Mouse (Mus musculus) intestine, embryonic 15.5 days (tissue): ENCODE results near the gene Sh3pxd2a. TPM values are rescaled to one million over a fixed set of nuclear protein-coding genes. Genes with fewer than 3 reads are reported as not detected.

ENCODE experiments used
- ATAC-seq: fragments of 200-750 bp; cut with Nextera tagmentation; 2 replicates; pipeline ENCODE4 v1.8.0; 2017; ENCODE audit warnings: moderate TSS enrichment, moderate library complexity
- H3K27ac ChIP-seq: fragments of 300-500 bp; sonication (generic); 2 replicates; pipeline ENCODE4 v1.5.1; 2015; ENCODE audit warnings: mild to moderate bottlenecking, inconsistent platforms
- H3K27me3 ChIP-seq: fragments of 300-500 bp; sonication (generic); replicated peaks from 2 replicates; pipeline ENCODE4 v1.6.1; 2015; ENCODE audit warnings: inconsistent platforms
- H3K36me3 ChIP-seq: fragments of 300-500 bp; sonication (generic); 2 replicates; pipeline ENCODE4 v1.6.1; 2015; ENCODE audit warnings: inconsistent platforms
- H3K4me1 ChIP-seq: fragments of 300-500 bp; sonication (generic); replicated peaks from 2 replicates; pipeline ENCODE4 v1.6.1; 2015; ENCODE audit warnings: inconsistent platforms
- H3K4me2 ChIP-seq: fragments of 300-500 bp; sonication (generic); replicated peaks from 2 replicates; pipeline ENCODE4 v1.6.1; 2015; ENCODE audit warnings: mild to moderate bottlenecking, inconsistent platforms
- H3K4me3 ChIP-seq: fragments of 300-500 bp; sonication (generic); replicated peaks from 2 replicates; pipeline ENCODE4 v1.5.1; 2015; ENCODE audit warnings: inconsistent platforms
- H3K9ac ChIP-seq: fragments of 300-500 bp; sonication (generic); 2 replicates; pipeline ENCODE4 v1.6.1; 2015; ENCODE audit warnings: inconsistent platforms
- H3K9me3 ChIP-seq: fragments of 300-500 bp; sonication (generic); 2 replicates; pipeline ENCODE4 v1.6.1; 2016; ENCODE audit warnings: inconsistent platforms
- WGBS: fragments of 180-500 bp; shearing (Covaris S2); methylation state at CpG from one replicate; pipeline ENCODE4 v1.1.7; 2015; 5-methylcytosine and 5-hydroxymethylcytosine counted together
- polyA plus RNA-seq: library from polyadenylated mRNA; unstranded; fragments of >200 nt; fragmentation: Nextera tagmentation; extraction: Ambion mirVana; gene quantifications from 2 replicates; pipeline ENCODE4 v1.2.1, GENCODE M21; 2015

Gene Sh3pxd2a
- polyA plus RNA-seq, 1 experiment from 2014 or later: 5.0 TPM

DNA sequence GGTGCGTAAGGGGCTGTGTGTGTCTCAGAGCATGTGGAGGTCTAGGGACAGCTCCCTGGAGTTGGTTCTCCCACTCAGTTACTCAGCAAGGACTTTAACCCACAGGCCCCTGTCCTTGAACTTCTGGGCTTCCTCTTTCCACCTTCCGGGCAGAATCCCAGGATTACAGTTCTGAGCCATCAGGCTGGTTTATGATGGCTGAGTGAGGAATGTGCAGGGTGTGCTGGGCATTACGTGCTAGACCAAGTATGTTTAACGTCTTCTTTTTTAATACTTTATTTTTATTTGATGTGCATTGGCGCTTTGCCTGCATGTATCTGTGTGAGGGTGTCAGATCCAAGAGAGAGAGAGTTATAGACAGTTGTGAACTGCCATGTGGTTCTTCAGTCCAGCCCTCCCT, 247.4 kb downstream of the Sh3pxd2a start:
- Histone ChIP-seq H3K36me3 (no peaks in the 10 kb centered on the region), H3K27me3 (no peaks in the 10 kb centered on the region), H3K4me2 (no peak overlapping the region), H3K4me3 (no peak overlapping the region), H3K27ac (no peak overlapping the region), H3K9me3 (no peaks in the 10 kb centered on the region), H3K4me1 (peaks cover 7% of the 10 kb centered on the region; the same call in 1 of the 2 replicates), H3K9ac (no peak overlapping the region)
- WGBS: 51% methylated on average over 5 of the region's 5 CpGs
- peak; percentile 56 for ATAC-seq

DNA sequence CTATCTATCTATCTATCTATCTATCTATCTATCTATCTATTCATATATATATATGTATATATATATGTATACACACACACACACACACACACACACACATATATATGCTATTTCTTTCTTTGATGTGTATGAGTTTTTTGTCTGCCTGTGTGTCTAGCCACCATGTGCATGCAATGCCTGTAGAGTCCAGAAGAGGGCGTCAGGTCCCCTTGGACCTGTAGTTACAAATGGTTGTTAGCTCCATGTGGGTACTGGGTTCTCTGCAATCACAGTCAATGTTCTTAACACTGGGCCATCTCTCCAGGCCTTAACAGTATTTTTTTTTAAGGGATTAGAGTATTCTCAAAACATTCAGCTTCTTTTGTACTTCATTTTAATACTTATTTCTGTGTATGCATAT, 250.7 kb downstream of the Sh3pxd2a start:
- H3K27ac ChIP-seq: no peak overlapping the region
- H3K4me2 ChIP-seq: no peak overlapping the region
- no peak for ATAC-seq
- 57% methylated on average over 1 of the region's 1 CpGs for WGBS
- H3K4me3 ChIP-seq: no peak overlapping the region
- no peaks in the 10 kb centered on the region for H3K9me3 ChIP-seq
- no peaks in the 10 kb centered on the region for H3K27me3 ChIP-seq
- no peak overlapping the region for H3K9ac ChIP-seq
- no peaks in the 10 kb centered on the region for H3K36me3 ChIP-seq
- 0 out of 2 replicates have a peak, but pooled peaks cover 3% of the 10 kb centered on the region for H3K4me1 ChIP-seq

DNA sequence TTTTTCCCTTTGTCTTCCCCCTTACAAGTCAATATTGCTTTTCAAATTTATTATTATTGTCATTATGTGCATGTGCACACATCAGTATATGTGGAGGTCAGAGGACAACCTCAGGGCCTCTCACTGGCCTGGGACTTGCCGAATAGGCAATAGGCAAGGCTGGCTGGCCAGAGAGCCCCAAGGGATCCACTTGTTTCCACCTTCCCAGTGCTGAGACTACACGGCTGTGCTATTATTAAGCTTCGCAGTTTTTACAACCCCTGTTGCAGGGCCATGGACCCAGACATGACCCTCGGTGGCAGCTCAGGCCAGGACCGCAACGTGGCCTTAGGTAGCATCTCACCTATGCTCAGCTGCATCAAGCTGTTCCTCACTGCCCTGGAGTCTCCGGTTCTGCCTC, 251.8 kb downstream of the Sh3pxd2a start:
- H3K4me3 ChIP-seq: no peak overlapping the region
- H3K4me2 ChIP-seq: no peak overlapping the region
- no peaks in the 10 kb centered on the region for H3K27me3 ChIP-seq
- H3K36me3 ChIP-seq: no peaks in the 10 kb centered on the region
- H3K4me1 ChIP-seq: 0 out of 2 replicates have a peak, but pooled peaks cover 3% of the 10 kb centered on the region
- ATAC-seq: no peak
- WGBS: 79% methylated on average over 7 of the region's 7 CpGs
- H3K9me3 ChIP-seq: no peaks in the 10 kb centered on the region
- H3K9ac ChIP-seq: no peak overlapping the region
- no peak overlapping the region for H3K27ac ChIP-seq

DNA sequence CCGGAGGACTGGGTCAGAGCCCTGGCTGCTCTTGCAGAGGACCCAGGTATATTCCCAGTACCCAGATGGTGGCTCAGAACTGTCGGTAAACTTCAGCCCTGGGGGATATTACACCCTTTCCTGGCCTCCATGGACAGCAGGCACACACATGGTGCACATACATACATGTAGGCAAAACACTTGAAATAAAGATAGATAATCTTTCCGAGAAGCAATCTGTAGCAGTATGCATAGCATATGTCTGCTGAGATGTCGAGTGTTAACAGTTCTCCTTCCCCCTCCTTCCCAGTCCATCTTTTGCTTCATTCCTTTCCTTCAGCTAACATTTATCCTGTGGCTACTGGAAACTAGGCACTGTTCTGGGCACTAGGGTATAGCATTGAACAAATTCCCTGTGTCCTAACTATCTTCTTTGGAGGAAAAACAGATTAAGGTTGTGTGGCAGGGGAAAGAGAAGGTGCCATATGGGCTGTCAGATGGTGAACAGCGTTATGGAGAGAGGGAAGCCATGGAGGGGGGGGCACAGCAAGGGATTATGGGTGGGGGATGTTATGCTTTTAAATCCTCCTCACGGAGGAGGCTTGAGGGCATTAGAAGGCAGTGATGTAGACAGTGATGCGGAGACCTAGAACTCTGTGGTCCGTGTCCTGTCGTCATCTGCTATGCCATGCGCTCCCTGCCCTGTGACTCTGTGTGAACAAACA, 252.4 kb downstream of the Sh3pxd2a start:
- no peak overlapping the region for H3K9ac ChIP-seq
- H3K4me2 ChIP-seq: no peak overlapping the region
- no peaks in the 10 kb centered on the region for H3K9me3 ChIP-seq
- no peak overlapping the region for H3K27ac ChIP-seq
- 0 out of 2 replicates have a peak, but pooled peaks cover 3% of the 10 kb centered on the region for H3K4me1 ChIP-seq
- ATAC-seq: no peak
- no peaks in the 10 kb centered on the region for H3K27me3 ChIP-seq
- H3K4me3 ChIP-seq: no peak overlapping the region
- 74% methylated on average over 10 of the region's 10 CpGs for WGBS
- no peaks in the 10 kb centered on the region for H3K36me3 ChIP-seq

DNA sequence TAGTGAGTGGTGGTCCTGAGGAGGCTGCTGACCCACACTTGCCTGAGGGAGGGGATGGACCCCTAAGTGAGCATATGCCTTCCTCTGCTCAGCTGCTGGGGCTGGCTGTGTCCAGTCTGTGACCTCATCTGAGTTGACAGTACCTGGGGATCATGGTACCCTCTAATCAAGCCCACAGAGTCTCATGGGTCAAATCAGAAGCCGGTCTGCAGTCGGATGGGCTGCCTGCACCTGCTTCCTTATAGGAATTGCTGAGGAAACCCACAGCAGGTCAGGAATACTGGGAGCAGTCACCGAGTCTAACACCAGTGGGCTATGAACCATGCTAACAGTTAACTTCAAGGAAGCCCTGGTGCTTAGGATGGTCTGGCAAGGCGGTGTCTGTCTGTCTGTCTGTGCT, 253.8 kb downstream of the Sh3pxd2a start:
- Histone ChIP-seq H3K9ac (no peak overlapping the region), H3K4me1 (no peaks in the 10 kb centered on the region), H3K9me3 (no peaks in the 10 kb centered on the region), H3K27me3 (no peaks in the 10 kb centered on the region), H3K27ac (no peak overlapping the region), H3K36me3 (no peaks in the 10 kb centered on the region), H3K4me2 (no peak overlapping the region), H3K4me3 (no peak overlapping the region)
- 91% methylated on average over 4 of the region's 4 CpGs for WGBS
- no peak for ATAC-seq

Other genes with a start within 250 kb of the Sh3pxd2a start
- gene Stn1, start 73.1 kb upstream of the Sh3pxd2a start, polyA plus RNA-seq: 43.8 and 44.8 TPM in 2 replicates
- gene Slk, start 115.3 kb upstream of the Sh3pxd2a start, polyA plus RNA-seq: 13.0 and 13.6 TPM in 2 replicates
- gene Col17a1, start 227.7 kb upstream of the Sh3pxd2a start, polyA plus RNA-seq: 0.58 and 0.78 TPM in 2 replicates